Mouse (Mus musculus): ENCODE measurements around the gene Smpd2. TPM values are rescaled to one million over a fixed set of nuclear protein-coding genes. Genes with fewer than 3 reads are reported as not detected.

Smpd2 gene
- total RNA-seq, 2 experiments from 2014 or later = 21.2 to 23.2 TPM

- DNase-seq = no peak
Measured at GRCm38 (mm10) chr10:41451656-41452055, 38.5 kb downstream of the Smpd2 start.

- DNase-seq = no peak
Measured at GRCm38 (mm10) chr10:41450780-41451522, 39.2 kb downstream of the Smpd2 start.

- peak; percentile 91 to 92 for DNase-seq
Measured at GRCm38 (mm10) chr10:41450137-41450670, 40.0 kb downstream of the Smpd2 start, which contains the start of gene Zbtb24. Zbtb24 (plus strand) TSS chr10:41450383.

- peak in 1 of 2 experiments; percentile 11 for DNase-seq
Measured at GRCm38 (mm10) chr10:41449684-41450083, 40.5 kb downstream of the Smpd2 start.

GRCm38 (mm10) chr10:41448216-41448615, 42.0 kb downstream of the Smpd2 start:
- DNase-seq = no peak

Other genes with a start within 250 kb of the Smpd2 start
- gene Fig4, start 187.1 kb downstream of the Smpd2 start, total RNA-seq (2021) = 10 to 100 TPM; 30.7 to 34.5 TPM
- under 1 TPM; 0.15 to 0.25 TPM for gene Ak9, start 186.4 kb downstream of the Smpd2 start, total RNA-seq (2021)
- 10 to 100 TPM; 20.1 to 23.1 TPM for gene Zbtb24, start 40.0 kb downstream of the Smpd2 start, total RNA-seq (2021)
- 10 to 100 TPM; 14.7 to 16.6 TPM for gene Mical1, start 14.1 kb downstream of the Smpd2 start, total RNA-seq (2021)
- gene Ppil6, start 70 bp upstream of the Smpd2 start, total RNA-seq (2021) = 1 to 10 TPM; 6.4 to 8.6 TPM
- 10 to 100 TPM; 61.5 to 63.0 TPM for gene Cd164, start 29.0 kb upstream of the Smpd2 start, total RNA-seq (2021)
- under 1 TPM; 0.78 to 0.80 TPM for gene Ccdc162, start 226.3 kb upstream of the Smpd2 start, total RNA-seq (2021)